Mouse (Mus musculus) heart, adult 8-10 months (tissue): Measurements from ENCODE around the gene Usp4. TPM values are rescaled to one million over a fixed set of nuclear protein-coding genes. Genes with fewer than 3 reads are reported as not detected.
A peak's percentile ranks its signal among the peaks of the same experiment; 100 is the strongest.
"Not testable (repeated sequence)": the region's sequence is repeated elsewhere in the genome, so short reads cannot be mapped to it uniquely, and the experiment has no call there.

ENCODE experiments used
- DNase-seq: peaks from one replicate; pipeline ENCODE4 v3.0.0; 2022; ENCODE audit warnings: low spot score
- total RNA-seq, 4 experiments: library from RNA; stranded (reverse); gene quantifications; 2 replicates each; pipeline ENCODE4 v1.2.4; 2022

Usp4 gene
- 10 to 100 TPM; 77.0 to 83.3 (median 79.8) TPM for total RNA-seq

DNA sequence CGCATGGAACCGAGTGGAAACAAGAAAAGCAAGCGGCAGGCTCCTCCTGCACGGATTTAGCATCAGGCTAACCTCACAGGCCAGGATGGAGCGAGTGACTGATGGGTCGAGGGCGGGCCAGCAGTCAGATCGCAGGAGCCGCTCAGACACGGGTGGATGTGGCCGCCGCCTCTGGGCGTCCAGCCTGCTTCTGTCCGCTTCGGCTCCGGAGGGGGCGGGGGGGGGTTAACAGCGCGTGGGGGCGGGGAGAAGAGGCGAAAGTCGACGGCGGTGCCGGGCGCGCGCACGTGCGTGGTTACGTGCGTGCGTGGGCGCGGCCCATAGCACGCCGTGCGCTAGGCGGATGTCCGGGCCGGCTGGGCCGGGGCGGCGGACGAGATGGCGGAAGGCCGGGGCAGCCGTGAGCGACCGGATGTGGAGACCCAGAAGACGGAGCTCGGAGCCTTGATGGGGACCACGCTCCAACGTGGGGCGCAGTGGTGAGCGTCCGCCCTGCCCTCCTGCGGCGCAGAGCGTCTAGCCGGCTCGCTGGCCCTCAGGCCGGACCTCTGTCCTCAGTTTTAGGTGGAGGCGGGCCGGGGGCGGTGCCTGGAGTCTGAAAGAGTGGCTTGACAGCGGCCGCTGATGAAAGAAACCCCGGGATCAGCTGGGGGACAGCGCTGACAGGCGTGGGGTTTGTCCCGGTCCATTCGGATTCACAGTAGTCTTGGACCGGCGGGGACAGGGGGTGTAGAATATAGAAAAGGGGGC is at the start of gene Usp4:
TSS of gene Usp4 (plus strand) at position 314 of the 750 bp plus-strand sequence.
- peak; percentile 82 for DNase-seq

GRCm38 (mm10) chr9:108301853-108302252 is 45.8 kb upstream of the Usp4 start:
- DNase-seq: no peak

DNA sequence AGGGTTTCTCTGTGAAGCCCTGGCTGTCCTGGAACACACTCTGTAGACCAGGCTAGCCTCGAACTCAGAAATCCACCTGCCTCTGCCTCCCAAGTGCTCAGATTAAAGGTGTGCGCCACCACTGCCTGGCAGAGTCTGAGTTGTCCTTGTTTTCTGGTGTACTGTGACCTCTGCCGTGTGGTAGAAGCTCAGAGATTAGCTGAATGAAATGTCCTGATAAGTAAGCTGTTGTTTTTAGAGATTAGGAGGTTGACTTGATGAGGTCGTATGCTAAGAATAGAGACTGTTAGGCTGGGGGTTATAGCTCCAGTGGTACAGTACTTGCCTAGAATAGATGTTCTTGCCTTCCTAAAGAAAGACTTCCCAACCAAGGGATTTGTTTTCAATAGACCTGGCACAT is 42.9 kb upstream of the Usp4 start:
- peak; percentile 44 for DNase-seq

GRCm38 (mm10) chr9:108305170-108305569 is 42.5 kb upstream of the Usp4 start:
- no peak for DNase-seq

DNA sequence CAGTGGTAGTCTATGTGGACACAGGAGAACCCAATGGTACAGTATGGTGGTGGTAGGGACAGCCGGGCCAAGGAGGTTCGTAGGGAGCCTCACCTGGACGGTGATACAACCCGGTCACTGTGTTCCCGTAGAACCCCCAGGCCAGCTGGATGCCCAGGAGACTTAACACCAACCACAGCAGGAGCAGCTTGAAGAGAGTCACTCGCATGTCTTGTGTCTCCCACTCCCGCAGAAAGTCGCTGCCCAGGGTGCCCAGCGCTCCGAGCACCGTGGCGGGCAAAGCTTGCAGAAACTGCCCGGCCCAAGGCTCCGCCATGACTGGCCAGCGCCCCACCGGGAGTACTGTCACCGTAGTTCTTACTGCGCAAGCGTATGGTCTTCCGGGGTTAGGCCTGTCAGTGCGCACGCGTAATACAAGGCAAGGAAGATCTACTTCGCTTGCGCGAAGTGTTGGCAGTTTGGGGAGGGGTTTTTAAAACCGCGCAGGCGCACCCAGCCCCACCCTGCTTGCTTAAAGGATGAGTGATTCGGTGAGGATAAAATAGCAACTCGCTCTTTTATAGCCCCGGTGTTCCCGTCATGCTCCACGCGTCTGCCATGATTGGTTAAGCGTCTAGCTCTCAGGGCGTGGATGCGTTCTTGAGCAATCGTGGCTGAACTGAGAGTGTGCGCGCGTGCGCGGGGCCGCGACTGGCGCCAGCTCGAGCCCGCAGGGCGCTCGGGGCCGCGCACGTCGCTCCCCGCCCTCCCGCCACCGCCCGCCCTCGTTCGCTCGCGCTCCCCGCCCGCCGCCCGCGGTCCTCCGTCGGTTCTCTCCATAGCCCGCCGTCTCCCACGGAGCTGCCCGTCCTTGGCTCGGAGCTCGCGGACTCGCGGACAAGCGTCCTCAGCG is 41.8 kb upstream of the Usp4 start, which contains the start of the genes Rhoa and Tcta:
TSS of gene Rhoa (plus strand) at position 501 of the 892 bp plus-strand sequence.
TSS of gene Tcta (minus strand) at position 532 of the 892 bp plus-strand sequence.
- peak; percentile 100 for DNase-seq

- no peak for DNase-seq
Measured at GRCm38 (mm10) chr9:108306571-108306980, 41.1 kb upstream of the Usp4 start.

- DNase-seq: peak; percentile 12
Measured at GRCm38 (mm10) chr9:108307021-108307807, 40.4 kb upstream of the Usp4 start.

DNA sequence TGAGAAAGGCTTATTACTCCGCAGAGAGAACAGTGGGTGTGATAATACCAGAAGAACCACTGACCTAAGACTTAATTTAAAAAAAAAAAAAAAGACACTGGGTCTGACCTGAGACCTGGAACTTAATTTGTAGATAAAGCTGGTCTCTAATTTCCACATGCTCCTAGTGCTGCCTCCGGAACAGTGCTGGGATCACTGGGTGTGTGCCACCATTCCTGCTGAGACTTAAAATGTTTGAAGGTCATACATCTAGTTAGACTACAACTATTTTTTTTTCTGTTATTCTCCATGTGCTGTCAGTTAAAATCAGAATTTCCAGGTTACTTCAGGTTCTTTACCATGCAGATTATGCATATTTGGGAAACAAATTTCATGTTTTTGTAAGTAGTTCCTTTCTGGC is 39.5 kb upstream of the Usp4 start:
- no peak for DNase-seq

GRCm38 (mm10) chr9:108317572-108317971 is 30.1 kb upstream of the Usp4 start:
- DNase-seq: no peak

DNA sequence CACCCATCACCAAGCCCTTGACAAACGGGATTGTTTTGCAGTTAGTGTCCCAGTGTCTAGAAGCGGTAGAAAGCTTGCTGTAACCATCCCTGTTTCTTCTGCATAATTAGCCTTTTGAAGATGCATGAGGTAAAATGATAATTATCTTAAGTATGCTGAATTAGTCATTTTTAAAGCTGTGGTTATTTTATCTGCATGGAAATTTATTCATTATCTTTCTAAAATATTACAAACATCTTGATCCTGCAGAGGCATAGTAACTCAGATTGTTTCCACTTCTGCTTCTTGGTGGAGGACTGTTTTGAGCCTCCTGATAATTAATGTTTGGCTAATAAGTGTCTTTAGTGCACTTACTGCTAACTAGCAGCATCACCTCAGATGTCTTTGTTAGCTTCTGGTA is 29.2 kb upstream of the Usp4 start:
- no peak for DNase-seq

DNA sequence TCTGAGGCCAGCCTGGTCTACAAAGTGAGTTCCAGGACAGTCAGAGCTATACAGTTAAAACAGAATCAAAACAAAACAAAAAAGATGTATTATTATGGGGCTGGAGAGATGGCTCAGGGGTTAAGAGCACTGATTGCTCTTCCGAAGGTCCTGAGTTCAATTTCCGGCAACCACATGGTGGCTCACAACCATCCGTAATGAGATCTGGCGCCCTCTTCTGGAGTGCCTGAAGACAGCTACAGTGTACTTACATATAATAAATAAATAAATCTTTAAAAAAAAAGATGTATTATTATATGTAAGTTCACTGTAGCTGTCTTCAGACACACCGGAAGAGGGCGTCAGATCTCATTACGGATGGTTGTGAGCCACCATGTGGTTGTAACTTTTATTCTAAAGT is 25.6 kb upstream of the Usp4 start:
- DNase-seq: not testable (repeated sequence)

DNA sequence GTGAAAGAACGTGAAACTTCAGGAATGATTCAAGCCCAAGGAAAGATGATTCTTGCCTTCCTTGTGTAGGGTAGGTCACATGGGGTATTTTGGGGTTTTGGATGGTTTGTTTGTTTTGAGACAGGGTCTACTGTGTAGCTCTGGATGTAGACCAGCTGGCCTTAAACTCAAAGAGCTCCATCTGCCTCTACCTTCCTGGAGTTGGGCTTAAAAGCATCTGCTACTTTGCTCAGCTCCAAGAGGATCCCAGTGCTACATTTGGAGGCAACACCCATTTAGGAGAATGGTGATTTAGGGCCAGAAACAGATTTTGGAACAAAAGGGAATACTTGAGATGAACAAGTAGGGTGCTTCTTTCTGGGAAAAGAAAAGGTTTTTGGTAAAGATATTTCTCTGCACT is 22.9 kb upstream of the Usp4 start:
- no peak for DNase-seq

GRCm38 (mm10) chr9:108325811-108326210 is 21.8 kb upstream of the Usp4 start:
- no peak for DNase-seq

DNA sequence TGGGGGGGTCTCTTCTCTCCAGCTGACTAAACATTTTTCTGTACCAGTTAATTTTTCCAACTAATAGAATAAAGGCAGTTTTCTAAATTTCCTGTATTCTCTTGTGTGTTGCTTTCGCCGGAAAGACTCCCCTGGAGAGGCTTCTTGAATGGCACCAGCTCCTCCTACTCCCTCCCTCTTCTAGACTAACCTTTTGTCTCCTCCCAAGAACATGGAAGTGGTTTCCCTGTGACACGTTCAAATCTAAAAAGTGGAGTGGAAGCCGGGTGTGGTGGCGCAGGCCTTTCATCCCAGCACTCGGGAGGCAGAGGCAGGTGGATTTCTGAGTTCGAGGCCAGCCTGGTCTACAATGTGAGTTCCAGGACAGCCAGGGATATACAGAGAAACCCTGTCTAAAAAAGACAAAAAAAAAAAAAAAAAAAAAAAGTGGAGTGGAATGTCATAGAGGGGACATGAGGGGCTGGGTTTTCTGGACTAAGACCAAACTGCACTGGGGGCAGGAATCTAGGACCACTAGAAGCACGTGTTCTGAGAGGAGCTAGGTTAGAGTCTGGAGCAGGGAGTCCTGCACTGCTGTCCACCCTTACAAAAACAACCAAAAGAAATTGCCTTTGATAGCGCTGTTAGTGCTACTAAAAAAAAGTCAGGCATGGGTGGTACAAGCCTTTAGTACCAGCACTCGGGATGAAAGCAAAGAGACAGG is 9.7 kb upstream of the Usp4 start:
- no peak for DNase-seq

DNA sequence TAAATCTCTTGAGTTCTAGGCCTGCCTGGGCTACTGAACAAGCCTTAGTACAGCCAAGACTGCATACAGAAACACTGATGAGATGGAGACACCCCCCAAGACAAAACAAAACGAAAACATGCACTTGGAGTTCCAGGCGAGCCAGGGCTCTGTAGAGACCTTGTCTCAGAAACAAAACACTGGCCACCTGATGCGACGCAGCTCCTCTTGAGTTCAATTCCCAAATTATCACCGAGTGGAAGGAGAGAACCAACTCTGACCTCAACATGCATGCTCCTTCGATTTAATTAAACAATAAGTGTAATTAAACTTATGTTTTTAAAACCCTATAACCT is 9.1 kb upstream of the Usp4 start:
- no peak for DNase-seq

GRCm38 (mm10) chr9:108338886-108339781 is 8.5 kb upstream of the Usp4 start, which contains the start of gene Gpx1:
Gene Gpx1, plus strand, starts transcription at chr9:108338903.
- DNase-seq: peak; percentile 97

DNA sequence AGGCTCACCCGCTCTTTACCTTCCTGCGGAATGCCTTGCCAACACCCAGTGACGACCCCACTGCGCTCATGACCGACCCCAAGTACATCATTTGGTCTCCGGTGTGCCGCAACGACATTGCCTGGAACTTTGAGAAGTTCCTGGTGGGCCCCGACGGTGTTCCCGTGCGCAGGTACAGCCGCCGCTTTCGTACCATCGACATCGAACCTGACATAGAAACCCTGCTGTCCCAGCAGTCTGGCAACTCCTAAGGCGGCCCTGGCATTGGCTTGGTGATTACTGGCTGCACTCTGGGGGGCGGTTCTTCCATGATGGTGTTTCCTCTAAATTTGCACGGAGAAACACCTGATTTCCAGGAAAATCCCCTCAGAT is 7.8 kb upstream of the Usp4 start:
- peak; percentile 13 for DNase-seq

DNA sequence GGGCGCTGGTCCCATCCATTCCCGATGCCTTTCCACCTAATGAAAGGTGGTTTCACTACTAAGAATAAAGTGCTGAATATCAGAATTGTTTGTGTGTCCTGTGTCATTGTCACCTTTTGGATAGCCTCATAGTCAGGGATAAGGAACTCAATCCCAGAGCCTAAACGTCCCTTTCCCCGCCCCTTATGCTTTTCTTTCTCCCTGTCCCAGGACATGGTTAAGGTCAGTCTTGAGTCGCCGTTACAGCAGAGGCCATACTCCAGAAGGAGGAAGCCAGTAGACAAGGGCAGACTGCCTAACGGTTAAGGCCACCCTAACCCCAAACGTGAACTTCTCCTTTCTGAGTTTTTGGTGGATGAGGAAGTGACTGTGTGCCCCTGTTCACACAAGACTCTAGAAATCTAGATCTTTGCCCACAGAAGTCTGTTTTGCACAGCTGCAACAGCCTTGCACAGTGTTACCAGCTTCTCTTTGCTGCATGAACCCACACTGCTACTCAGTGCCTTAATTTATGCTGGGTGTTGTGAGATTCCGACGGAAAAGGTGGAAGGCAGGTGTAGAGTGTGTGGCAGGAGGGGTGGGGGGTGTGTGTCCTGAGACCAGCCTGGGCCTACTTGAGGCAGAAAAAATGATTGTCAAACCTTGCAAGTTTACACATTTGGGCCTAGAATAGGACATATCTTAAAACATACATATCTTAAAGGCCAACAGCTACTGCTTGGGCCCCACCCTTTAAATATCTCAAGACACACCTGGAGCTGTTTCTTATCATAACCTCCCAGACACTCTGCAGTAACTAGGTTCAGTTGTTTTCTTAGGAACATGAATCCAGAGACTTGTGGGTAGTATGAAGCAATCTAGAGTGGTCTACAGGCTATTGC is 7.2 kb upstream of the Usp4 start:
- DNase-seq: peak; percentile 38

- no peak for DNase-seq
Measured at GRCm38 (mm10) chr9:108341139-108341475, 6.5 kb upstream of the Usp4 start.
